Mouse (Mus musculus) heart, postnatal 0 days (tissue): Measurements from ENCODE around the gene Gm48551. TPM values are rescaled to one million over a fixed set of nuclear protein-coding genes. Genes with fewer than 3 reads are reported as not detected.
A peak's percentile ranks its signal among the peaks of the same experiment; 100 is the strongest.

Experiments used
- ATAC-seq: fragments of 200-750 bp; cut with Nextera tagmentation; 2 replicates; pipeline ENCODE4 v1.8.0; 2017; ENCODE audit warnings: low read depth, moderate number of reproducible peaks, moderate library complexity; ENCODE audit not compliant: insufficient read depth
- DNase-seq: peaks from one replicate; pipeline ENCODE4 v3.0.0-alpha.2; 2016; ENCODE audit warnings: low spot score
- H3K27ac ChIP-seq: fragments of 300-500 bp; sonication (generic); 2 replicates; pipeline ENCODE4 v1.5.1; 2014; ENCODE audit warnings: low read depth, mild to moderate bottlenecking
- H3K27me3 ChIP-seq: fragments of 300-500 bp; sonication (generic); 2 replicates; pipeline ENCODE4 v1.6.1; 2014; ENCODE audit warnings: low read length, mixed read lengths; ENCODE audit not compliant: control insufficient read depth, insufficient read depth
- H3K36me3 ChIP-seq: fragments of 300-500 bp; sonication (generic); replicated peaks from 2 replicates; pipeline ENCODE4 v1.6.1; 2014; ENCODE audit warnings: low read length, mixed read lengths; ENCODE audit not compliant: control insufficient read depth, insufficient read depth
- H3K4me1 ChIP-seq: fragments of 300-500 bp; sonication (generic); 2 replicates; pipeline ENCODE4 v1.6.1; 2014; ENCODE audit warnings: antibody characterized with exemption; ENCODE audit not compliant: control insufficient read depth, insufficient read depth
- H3K4me2 ChIP-seq: fragments of 300-500 bp; sonication (generic); 2 replicates; pipeline ENCODE4 v1.6.1; 2014; ENCODE audit warnings: low read depth, mild to moderate bottlenecking, low read length, moderate library complexity
- H3K4me3 ChIP-seq: fragments of 300-500 bp; sonication (generic); 2 replicates; pipeline ENCODE4 v1.5.1; 2014; ENCODE audit warnings: low read depth, low read length
- H3K9ac ChIP-seq: fragments of 300-500 bp; sonication (generic); replicated peaks from 2 replicates; pipeline ENCODE4 v1.6.1; 2014; ENCODE audit warnings: low read depth, low read length, mixed read lengths
- H3K9me3 ChIP-seq: fragments of 300-500 bp; sonication (generic); replicated peaks from 2 replicates; pipeline ENCODE4 v1.6.1; 2016; ENCODE audit warnings: low read length; ENCODE audit not compliant: control insufficient read depth
- CTCF ChIP-seq: IDR thresholded peaks from 2 replicates; pipeline ENCODE4 v1.5.1; 2016; ENCODE audit warnings: antibody characterized with exemption, control low read depth, low read depth
- EP300 ChIP-seq: IDR thresholded peaks from 2 replicates; pipeline ENCODE4 v1.6.1; 2016; ENCODE audit warnings: antibody characterized with exemption, low read depth
- WGBS: fragments of 180-500 bp; shearing (Covaris S2); extraction: QIAGEN DNeasy Blood & Tissue Kit; methylation state at CpG from one replicate; pipeline ENCODE4 v1.1.7; 2014; 5-methylcytosine and 5-hydroxymethylcytosine counted together
- polyA plus RNA-seq: library from polyadenylated mRNA; unstranded; fragments of >200 nt; fragmentation: Nextera tagmentation; extraction: Ambion mirVana; gene quantifications from 2 replicates; pipeline ENCODE4 v1.2.1, GENCODE M21; 2015
- total RNA-seq: library from RNA; depleted of rRNA; stranded (reverse); fragments of >200 nt; gene quantifications from 2 replicates; pipeline ENCODE4 v1.2.3, GENCODE M21; 2014; ENCODE audit warnings: low replicate concordance

Gm48551 gene
- total and polyA plus RNA-seq, 2 experiments from 2014 or later = 0.11 to 1.1 TPM

DNA sequence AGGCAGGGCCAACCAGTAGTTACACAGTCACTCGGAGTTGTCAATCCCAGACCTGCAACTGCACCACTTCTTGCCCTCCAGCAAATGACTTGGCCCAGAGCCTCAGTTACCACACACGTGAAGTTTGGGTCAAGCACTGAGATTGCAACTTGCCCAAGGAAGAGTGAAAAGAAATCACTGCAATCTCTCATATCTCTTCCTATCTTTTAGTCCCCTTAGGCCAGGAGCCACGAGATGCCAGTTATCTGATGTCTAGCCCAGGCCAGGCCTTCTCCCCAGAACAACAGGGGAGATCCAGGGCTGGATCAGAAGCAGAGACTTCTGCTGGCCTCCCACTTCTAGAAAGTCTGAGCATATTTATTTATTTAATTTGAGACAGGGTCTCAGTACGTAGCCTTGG, 28.7 kb upstream of the Gm48551 start:
- no peaks in the 10 kb centered on the region for H3K9me3 ChIP-seq
- no peak overlapping the region for H3K27ac ChIP-seq
- TF ChIP-seq CTCF (no peak), EP300 (no peak)
- no peak overlapping the region for H3K4me3 ChIP-seq
- no peaks in the 10 kb centered on the region for H3K27me3 ChIP-seq
- no peak overlapping the region for H3K9ac ChIP-seq
- H3K36me3 ChIP-seq = no peaks in the 10 kb centered on the region
- H3K4me1 ChIP-seq = peaks cover 14% of the 10 kb centered on the region
- DNase-seq (no peak), ATAC-seq (no peak)
- WGBS = 77% methylated on average over 4 of the region's 4 CpGs
- H3K4me2 ChIP-seq = no peak overlapping the region

DNA sequence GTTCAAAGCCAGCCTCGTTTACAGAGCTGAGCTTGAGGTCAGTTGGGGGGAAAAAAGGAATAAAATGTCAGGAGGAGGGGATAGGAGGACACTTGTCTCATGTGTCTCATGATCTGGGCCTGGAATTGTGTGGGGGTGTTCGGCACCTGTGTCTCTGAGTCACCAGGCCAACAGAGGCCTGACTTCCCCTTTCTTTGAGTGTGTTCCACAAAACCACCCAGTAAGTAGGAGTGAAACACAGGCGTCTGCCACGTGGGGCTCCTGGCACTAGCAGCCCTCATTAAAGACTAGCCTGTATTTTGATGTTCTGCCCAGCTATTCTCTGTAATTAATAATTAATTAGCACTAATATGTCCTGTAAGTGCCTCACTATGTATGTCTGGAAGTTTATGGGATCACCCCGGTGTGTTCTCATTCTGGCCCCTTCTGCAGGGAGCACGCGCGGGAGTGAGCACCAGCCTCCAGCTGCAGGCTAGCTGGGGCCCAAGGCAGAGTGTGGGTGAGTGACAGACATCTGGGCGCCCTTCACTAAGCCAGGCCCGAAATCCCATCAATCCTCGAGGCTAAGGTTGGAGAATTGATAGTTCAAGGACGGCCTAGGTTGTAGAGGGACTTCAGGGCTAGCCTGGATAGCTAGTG, 27.8 kb upstream of the Gm48551 start:
- Histone ChIP-seq H3K36me3 (0 out of 2 replicates have a peak, but pooled peaks cover 6% of the 10 kb centered on the region), H3K9ac (no peak overlapping the region), H3K4me3 (0 out of 2 replicates have a peak overlapping the region, but pooled peaks have one; percentile 76), H3K4me2 (peak overlapping the region; percentile 99; the same call in 1 of the 2 replicates), H3K4me1 (peaks cover 10% of the 10 kb centered on the region), H3K27ac (no peak overlapping the region), H3K9me3 (no peaks in the 10 kb centered on the region), H3K27me3 (no peaks in the 10 kb centered on the region)
- no peak for TF ChIP-seq EP300
- TF ChIP-seq CTCF = no peak
- 57% methylated on average over 12 of the region's 12 CpGs for WGBS
- no peak for ATAC-seq
- DNase-seq = no peak

DNA sequence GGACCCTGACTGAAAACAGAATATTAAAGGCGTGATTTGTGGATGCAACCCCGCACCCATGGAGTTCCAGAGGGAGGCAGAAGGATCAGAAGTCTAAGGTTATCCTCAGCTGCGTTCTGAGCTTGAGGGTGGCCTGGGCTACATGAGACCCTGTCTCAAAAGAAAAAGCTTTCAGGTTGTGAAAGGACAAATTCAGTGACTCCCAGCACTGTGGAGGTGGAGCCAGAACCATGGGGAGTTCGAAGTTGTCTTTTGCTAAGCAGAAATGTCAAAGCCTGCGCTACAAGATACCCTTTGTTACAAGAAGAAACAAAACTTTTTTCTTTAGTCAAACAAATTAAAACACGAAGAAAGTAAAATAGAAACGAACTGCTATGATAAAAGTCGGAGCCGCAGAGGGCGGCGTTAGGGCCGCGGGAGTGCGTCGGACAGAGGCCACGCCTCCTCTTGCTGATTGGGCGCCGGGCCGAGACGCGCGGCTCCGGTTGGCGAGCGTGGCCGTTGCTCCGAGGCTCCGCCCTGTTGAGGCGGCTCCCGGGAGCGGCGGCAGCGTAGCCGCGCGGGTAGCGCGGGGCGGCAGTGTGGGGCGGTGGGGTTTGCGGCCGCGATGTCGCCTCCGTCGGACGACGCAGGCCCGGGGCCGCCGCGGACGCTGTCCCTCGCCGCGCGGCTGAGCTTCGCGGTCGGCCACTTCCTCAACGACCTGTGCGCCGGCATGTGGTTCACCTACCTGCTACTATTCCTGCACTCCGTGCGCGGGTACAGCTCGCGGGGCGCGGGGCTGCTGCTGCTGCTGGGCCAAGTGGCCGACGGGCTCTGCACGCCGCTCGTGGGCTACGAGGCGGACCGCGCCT, 27.0 kb upstream of the Gm48551 start, which contains the start of gene Mfsd12:
Gene Mfsd12 (plus strand): TSS at position 501 of the 854 bp plus-strand sequence.
- peaks cover 13% of the 10 kb centered on the region for H3K4me1 ChIP-seq
- H3K36me3 ChIP-seq = 0 out of 2 replicates have a peak, but pooled peaks cover 6% of the 10 kb centered on the region
- peak within 1 kb of the TSS; percentile 80 for H3K9ac ChIP-seq
- H3K27ac ChIP-seq = peak within 1 kb of the TSS; percentile 63
- H3K27me3 ChIP-seq = no peaks in the 10 kb centered on the region
- H3K9me3 ChIP-seq = no peaks in the 10 kb centered on the region
- 2% methylated on average over 77 of the region's 79 CpGs for WGBS
- H3K4me3 ChIP-seq = peak within 1 kb of the TSS; percentile 76
- no peak for TF ChIP-seq EP300
- TF ChIP-seq CTCF = no peak
- peak; percentile 89 for ATAC-seq
- peak within 1 kb of the TSS; percentile 99 for H3K4me2 ChIP-seq
- DNase-seq = peak; percentile 86

DNA sequence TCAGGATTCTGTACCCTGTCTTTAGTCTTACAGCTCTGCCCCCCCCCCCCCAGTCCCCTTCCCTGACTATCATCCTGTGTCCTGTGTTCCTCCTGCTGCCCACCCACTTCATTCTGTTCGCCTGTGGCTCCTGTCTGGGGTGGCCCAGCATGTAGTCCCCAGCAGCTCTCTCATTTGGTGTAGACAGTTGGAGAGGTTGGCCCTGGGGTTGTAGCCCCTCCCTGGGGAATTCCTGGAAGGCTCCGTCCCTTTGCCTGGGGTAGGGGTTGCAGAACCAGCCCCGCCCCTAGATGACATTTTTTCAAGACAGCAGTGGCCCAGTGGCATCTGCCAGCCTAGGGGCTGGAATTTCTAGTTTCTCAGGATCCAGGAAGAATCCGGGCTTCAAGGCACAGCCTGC, 26.1 kb upstream of the Gm48551 start:
- DNase-seq = no peak
- Histone ChIP-seq H3K27me3 (no peaks in the 10 kb centered on the region), H3K9me3 (no peaks in the 10 kb centered on the region), H3K4me2 (peak overlapping the region; percentile 99), H3K4me3 (peak overlapping the region; percentile 76), H3K36me3 (0 out of 2 replicates have a peak, but pooled peaks cover 6% of the 10 kb centered on the region), H3K9ac (peak overlapping the region; percentile 80), H3K4me1 (peaks cover 20% of the 10 kb centered on the region), H3K27ac (peak overlapping the region; percentile 63; the same call in 1 of the 2 replicates)
- no peak for ATAC-seq
- TF ChIP-seq CTCF (no peak), EP300 (no peak)
- WGBS = 22% methylated on average over 4 of the region's 4 CpGs

DNA sequence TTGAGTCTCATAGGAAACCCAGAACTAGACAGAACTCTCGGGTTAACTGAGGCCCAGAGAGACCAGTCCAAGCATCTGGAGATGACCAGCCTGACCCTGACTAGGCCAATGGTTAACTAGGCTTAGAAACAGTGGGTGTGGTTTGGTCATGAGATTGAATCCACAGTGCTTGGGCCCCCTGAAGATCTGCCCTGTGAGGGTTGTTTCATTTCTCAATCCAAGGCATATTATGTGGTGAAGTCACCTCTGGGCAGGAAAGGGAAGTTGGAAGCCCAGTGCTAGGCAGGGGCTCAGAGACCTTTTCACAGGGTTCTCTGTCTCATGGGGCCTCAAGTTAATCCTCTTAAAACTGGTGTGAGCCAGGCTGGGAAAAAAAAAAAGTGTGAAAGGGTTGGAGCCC, 25.4 kb upstream of the Gm48551 start:
- no peak for ATAC-seq

More for the DNA sequence above, 25.4 kb upstream of the Gm48551 start:
- H3K9ac ChIP-seq = no peak overlapping the region
- 63% methylated on average over 1 of the region's 1 CpGs for WGBS
- peaks cover 25% of the 10 kb centered on the region for H3K4me1 ChIP-seq
- H3K9me3 ChIP-seq = no peaks in the 10 kb centered on the region
- 0 out of 2 replicates have a peak, but pooled peaks cover 6% of the 10 kb centered on the region for H3K36me3 ChIP-seq
- H3K4me2 ChIP-seq = peak overlapping the region; percentile 99
- H3K4me3 ChIP-seq = no peak overlapping the region
- TF ChIP-seq CTCF (no peak), EP300 (no peak)
- DNase-seq = no peak
- no peaks in the 10 kb centered on the region for H3K27me3 ChIP-seq
- H3K27ac ChIP-seq = no peak overlapping the region
